Mouse (Mus musculus) small intestine, adult 2 months (tissue): Measurements from ENCODE around the gene Eng.

Experiments
- CTCF ChIP-seq: fragments of 200-500 bp; IDR thresholded peaks from 2 replicates; pipeline ENCODE4 v1.5.1; 2012; ENCODE audit warnings: low read depth, mild to moderate bottlenecking, control low read depth, inconsistent platforms, low read length, moderate library complexity, mixed read lengths; ENCODE audit not compliant: insufficient replicate concordance, insufficient read length; ENCODE audit errors: extremely low read depth
- POLR2A ChIP-seq: fragments of 200-500 bp; IDR thresholded peaks from 2 replicates; pipeline ENCODE4 v1.6.1; 2012; ENCODE audit warnings: low read depth, mild to moderate bottlenecking, control low read depth, inconsistent platforms, low read length, moderate library complexity

GRCm38 (mm10) chr2:32618051-32618450 lies 28.3 kb upstream of the Eng start:
- TF ChIP-seq CTCF (no peak), POLR2A (no peak)
